Comparison of ENCODE assay signal across 13 mouse cellular contexts in the genomic region with DNA sequence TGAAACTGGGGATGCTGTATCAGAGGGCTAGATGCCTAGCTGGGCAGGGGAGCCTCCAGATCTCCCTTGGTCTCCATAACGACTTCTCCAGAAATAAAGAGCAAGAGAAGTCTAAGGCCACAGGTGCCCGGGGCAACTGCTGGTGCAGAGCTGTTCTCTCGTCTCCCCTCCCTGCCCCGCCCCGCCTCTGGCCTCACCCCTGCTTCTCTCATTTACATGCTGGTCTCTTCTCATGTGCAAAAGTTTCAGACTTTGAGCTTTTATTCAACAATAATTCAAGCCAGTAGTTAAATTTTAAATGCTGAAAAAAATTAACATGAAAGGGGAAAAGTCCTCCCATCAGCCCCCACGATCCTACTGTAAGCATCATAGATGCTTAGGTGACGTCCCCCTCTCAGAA.
"Had no signal": no experiment of that assay in that cellular context is flagged by ENCODE, and none has a peak within 500 bp of the region (broad histone marks: within the 10 kb centered on the region; RNA-seq: fewer than 3 reads in every experiment).

No protein-coding gene starts in this region.

- H3K27me3 ChIP-seq: limb, embryonic 12.5 days; liver, embryonic 13.5 days; lung, embryonic 15.5 days; midbrain, embryonic 13.5 days; neural tube, embryonic 15.5 days had no signal

- H3K27ac ChIP-seq: kidney, postnatal 0 days; limb, embryonic 12.5 days; liver, embryonic 13.5 days; lung, embryonic 15.5 days; midbrain, embryonic 13.5 days; neural tube, embryonic 15.5 days; stomach, postnatal 0 days had no signal

- H3K9me3 ChIP-seq: limb, embryonic 12.5 days; liver, embryonic 13.5 days; lung, embryonic 15.5 days; midbrain, embryonic 13.5 days; neural tube, embryonic 15.5 days had no signal

- H3K4me3 ChIP-seq: limb, embryonic 12.5 days; liver, embryonic 13.5 days; lung, embryonic 15.5 days; midbrain, embryonic 13.5 days; neural tube, embryonic 15.5 days had no signal

- H3K4me1 ChIP-seq: midbrain, embryonic 13.5 days had no signal

- ATAC-seq: liver, postnatal 0 days; midbrain, embryonic 13.5 days had no signal

- H3K9ac ChIP-seq: limb, embryonic 12.5 days; liver, embryonic 13.5 days; liver, postnatal 0 days; lung, embryonic 15.5 days; midbrain, embryonic 13.5 days; neural tube, embryonic 15.5 days had no signal

- H3K4me2 ChIP-seq: limb, embryonic 12.5 days; liver, embryonic 13.5 days; lung, embryonic 15.5 days; midbrain, embryonic 13.5 days; neural tube, embryonic 15.5 days had no signal

- DNase-seq: layer of hippocampus, adult 9-11 months; layer of hippocampus, postnatal 36 days; liver; liver, embryonic 13.5 days; liver, postnatal 0 days; lung, postnatal 14 days; thymus, postnatal 4 days had no signal
